Mouse (Mus musculus) thymus, postnatal 0 days (tissue): ENCODE results near the gene Cables2. TPM values are rescaled to one million over a fixed set of nuclear protein-coding genes. Genes with fewer than 3 reads are reported as not detected.
A peak's percentile ranks its signal among the peaks of the same experiment; 100 is the strongest.
"Not testable (repeated sequence)": the region's sequence is repeated elsewhere in the genome, so short reads cannot be mapped to it uniquely, and the experiment has no call there.

Experiments used
- DNase-seq: peaks from one replicate; pipeline ENCODE4 v3.0.0-alpha.2; 2015; ENCODE audit warnings: low spot score
- polyA plus RNA-seq: library from polyadenylated mRNA; unstranded; fragments of >200 nt; fragmentation: Nextera tagmentation; extraction: Ambion mirVana; gene quantifications from 2 replicates; pipeline ENCODE4 v1.2.1, GENCODE M21; 2015

Gene Cables2
- polyA plus RNA-seq, 1 experiment from 2014 or later, result 7.1 TPM

DNA sequence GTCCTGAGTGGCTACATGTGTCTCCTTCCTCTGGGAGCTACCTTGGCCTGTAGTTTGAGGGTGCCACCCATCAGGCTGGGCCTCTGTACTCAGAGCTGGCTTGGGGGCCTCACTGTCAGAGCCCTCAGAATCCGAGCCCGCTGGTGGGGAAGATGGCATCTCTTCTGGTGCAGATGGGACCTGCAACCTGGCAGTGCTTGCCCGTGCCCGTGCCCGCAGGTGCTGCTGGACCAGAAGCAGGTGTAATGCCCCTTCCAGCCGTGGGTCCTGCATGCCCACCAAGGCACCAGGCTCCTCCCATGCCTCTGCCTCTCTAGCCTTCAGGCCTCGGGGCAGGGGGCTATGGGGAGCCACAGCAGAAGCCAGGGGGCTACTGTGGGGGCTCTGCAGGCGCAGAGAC lies 6.0 kb upstream of the Cables2 start:
- DNase-seq, result no peak

DNA sequence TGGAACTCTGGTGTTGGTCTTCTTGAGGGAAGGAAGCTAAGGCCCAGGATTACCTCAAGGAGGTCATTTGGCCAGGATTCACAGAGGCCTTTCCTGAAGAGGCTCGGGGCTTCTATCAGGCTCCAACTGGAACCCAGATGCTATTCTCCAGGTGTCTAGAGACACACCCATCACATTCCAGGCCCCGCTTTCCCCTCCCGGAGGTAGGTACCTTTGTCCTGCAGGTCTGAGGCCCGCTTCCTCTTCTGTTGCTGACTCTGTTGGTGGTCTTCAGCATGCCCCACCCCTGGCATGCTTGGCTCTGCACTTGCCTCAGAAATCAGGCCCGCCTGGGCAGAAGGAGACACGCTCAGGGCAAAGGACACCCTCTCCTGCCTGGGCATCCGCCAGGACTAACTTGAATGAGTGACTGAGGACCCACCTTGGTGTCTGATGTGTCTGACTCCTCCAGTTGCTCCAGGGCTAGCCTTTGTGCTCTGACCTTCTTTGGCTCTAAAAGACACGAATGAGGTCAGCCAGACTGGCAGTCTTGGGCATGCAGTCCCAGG lies 4.6 kb upstream of the Cables2 start:
- no peak for DNase-seq

DNA sequence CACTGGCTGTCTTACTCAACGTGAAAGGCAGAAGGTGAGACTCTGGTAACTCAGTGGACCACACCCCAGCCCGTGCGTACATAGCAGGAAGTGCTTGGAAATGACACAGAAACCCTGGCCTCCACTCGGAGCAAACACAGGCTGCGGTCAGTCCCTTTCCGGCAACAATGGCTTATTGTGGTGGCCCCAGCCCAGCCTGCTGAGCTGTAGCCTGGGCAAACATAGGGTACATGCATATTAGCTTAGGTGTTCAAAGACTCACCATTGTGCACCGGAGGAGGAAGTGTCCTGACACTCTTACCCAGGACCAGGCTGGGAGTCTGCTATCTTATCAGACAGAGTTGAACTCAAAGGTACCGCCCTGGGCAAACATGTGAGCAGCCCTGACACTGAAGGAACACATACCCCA lies 3.6 kb upstream of the Cables2 start:
- DNase-seq, result peak; percentile 29

DNA sequence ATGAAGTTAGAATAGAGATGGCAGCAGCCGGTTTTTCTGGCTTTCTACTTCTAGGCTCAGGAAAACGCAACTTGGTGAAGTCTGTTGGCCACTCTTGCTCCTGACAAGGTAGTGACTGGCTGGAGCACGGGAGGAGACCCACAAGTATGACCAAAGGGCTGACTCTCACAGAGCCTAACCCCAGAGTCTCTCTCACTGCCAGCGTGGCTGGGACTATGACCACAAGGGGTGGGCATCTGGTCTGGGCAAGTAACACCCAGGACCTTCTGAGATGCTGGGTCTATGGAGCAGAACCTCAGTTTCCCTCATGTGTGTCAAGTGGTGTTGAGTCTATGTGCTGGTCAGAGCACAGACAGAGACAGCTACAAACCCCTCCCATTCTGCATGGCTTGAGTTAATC lies 3.1 kb upstream of the Cables2 start:
- DNase-seq, result no peak

DNA sequence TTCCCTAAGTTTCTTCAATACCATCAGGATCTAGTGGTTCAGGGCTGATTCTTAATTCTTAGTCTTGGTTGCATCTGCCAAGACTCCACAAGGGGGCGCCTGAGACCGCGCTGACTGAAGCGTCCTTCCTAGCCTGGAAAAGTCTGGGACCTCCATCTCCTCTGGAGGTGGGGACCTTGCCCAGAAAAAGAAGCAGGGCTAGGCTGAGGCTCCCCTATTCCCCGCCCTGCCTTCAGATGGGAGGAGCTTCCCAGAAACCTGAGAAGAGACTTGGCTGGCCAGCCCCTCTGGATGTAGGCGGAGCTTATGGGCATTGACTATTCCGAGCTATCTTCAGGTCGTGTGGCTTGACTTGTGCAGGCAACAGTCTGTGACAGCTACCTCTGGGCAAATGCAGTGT lies 2.5 kb upstream of the Cables2 start:
- DNase-seq, result peak; percentile 65

DNA sequence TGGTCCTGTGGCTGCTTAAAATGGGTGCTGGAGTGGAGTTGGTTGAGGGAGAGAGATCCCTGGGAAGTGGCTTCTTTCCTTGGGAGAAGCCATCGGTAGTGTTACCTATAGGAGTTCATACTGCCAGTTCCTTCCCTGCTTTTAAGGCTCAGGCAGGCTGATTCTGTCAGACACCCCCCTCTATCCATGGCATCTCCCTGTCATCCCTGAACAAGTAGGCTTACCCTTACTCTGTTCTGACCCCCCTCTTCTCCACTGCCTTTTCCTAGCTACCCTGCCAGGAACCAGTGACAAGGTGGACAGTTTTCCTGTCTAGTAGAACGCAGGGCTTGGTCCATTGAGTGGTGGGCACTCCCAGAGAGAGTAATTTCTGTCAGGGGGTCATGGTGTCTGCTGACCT lies 1.2 kb upstream of the Cables2 start:
- no peak for DNase-seq

DNA sequence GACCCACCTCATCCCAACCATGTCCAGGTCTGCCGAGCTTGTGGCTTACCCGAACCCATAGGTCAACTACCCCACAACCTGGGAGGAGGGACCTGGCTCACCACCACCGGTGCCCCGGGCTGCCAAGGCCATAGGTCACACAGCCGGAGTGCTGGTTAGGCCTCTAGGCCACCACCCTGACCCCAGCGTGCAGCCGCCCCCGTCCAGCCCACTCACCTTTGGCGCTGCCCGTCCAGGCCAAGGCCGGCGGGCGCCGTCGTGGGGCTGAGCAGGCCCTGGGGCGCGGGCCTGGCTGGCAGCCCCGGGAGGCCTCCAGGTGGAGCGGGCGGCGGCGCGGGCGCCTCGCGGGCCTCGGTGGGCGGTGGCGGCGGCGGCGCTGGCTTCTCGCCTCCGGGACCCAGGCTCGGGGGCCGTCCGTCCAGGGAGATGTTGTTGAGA lies 393 bp downstream of the Cables2 start:
- no peak for DNase-seq

DNA sequence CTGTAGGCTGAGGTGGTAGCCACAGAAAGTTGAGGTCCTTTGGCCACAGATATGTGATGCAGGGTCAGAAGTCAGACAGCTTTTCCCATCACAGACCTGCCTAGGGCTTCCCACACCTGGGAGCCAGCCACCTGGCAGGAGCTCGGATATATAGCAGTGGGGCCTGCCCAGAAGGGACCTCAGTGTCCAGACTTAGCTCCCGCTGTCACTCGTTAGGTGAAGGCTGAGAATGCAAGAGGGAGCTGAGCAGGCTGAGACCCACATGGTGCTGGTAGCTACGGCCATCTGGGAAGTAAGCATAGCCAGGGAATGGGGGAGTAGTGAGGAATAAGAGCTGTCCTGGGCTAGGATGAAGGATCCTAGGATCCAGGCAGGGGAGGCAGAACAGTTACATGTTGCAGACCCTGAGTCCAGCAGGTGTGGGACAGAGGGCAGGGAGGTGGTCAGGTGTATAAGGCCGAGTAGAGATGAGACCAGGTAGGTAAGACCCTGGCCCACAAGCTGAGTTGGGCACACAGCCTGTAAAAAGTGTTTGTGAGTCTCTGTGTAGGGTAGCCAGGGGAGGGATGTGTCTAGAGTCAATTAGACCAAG lies 1.4 kb downstream of the Cables2 start:
- DNase-seq, result no peak

DNA sequence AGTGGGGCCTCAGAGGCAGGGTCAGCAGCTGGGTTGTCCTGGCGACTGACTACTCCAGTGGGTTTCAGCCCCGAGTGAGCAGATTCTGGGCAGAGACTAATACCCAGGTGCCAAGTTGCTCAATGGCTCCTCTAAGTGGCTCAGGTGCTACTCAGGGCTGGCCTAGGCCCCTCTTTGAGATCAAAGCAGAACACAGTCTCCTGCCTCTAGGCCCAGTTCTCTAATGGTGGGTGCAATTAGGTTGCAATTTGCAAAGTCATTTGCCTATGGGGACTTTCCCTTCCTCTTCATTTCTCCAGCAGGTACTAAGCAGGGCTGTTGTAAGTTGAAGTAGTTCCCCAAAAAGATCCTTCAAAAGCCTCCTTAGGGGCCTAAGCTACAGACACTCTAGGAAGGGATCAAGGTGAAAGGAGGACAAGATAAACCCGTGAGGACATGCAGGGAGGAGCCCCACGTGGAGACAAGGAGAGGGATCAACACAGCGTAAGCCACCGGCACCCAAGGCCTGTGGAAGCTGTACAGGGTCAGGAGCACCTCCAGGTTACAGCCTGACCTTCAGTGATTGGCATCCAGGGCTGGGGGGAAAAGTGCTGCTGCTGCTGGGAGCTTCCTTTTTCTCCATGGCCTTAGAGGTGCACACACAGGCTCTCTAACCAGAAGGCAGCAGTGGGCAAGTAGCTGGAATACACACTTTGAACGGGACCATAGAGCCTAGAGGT lies 2.6 kb downstream of the Cables2 start:
- DNase-seq, result no peak

DNA sequence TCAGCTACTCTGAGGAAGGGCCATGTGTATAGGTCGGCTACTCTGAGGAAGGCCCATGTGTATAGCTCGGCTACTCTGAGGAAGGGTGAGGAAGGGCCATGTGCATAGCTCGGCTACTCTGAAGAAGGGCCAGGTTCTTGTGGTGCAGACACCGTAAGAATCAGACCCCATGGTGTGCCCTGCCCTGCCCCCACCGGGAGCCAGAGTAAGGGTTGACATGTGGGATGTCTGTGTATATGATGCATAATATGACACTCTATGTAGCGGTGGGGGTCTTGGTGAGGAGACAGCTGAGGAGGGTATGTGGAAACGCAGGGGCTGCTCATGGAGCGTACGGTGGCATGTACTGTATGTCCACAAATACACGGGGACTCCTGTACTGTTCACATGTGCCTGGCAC lies 4.0 kb downstream of the Cables2 start:
- DNase-seq, result no peak

DNA sequence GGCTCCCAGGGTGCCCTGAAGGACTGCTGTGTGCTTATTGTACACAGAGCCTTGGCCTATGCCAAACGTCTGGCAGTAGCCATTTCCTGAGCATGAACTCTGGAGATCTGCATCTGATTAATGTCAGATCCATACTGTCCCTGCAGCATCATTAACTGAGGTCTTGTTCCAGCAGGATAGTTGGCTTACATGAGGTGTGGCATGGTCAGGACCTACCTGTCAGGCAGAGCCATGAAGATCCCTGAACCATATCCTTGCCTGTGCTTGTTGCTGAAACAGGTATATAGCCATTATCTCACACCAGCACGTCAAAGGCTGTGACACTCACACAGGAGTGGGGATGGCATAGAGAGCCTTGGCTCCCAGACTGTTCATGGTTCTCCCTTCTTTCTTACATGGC lies 5.3 kb downstream of the Cables2 start:
- DNase-seq, result no peak

DNA sequence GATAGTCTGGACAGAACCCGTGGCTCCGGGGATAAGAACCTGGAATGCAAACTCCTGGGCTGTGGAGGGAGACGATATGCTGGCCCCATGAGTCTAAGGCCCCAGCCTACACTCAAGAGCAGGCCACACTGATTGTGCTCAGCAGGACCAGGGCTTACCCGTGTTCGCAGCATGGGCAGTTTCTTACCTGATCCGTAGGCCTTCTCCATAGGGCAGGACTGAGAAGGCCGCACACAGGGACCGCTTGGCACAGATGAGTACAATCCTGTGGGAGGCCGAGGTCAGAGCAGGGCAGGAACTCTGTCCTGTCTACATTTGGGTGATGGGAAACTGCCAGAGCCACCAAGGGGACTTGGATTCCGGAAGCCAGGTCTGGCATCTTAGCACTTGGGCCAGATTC lies 10.4 kb downstream of the Cables2 start:
- DNase-seq, result no peak

DNA sequence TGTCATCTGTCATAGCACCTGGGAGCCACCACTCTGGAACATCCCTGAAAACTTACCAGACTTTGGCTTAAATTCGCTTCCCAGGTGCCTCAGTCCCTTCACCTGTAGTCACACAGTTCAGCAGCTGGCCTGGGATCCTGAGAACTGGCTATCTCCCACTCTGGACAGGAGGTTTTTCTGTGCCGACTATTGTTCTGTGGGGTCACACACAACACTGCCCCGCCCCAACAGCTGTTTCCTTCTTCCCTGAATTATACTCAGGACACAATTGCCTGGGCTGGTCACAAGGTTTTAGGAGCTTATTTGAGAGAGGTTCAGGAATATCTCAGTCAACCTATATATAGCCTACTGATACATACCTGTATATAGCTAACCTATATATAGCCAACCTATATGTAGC lies 10.9 kb downstream of the Cables2 start:
- no peak for DNase-seq

DNA sequence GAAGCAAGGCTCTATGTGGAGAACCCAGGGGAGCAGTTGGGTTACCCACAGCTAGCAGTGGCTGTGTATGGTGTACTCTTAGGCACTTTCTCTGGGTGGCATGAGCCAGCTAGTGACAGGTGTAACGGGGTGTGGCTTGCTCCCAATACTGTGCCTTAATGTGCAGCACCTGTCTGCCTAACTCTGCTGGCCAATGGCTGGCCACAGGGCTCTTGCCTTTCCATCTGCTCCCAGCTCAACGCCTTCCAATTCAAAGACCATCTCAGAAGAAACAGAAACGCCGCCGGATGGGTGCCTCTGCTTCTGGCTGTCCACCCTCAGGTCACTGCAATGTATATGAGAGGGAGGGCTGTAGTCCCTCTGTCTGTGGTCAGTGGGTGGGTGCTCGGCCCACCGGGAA lies 11.4 kb downstream of the Cables2 start:
- no peak for DNase-seq

DNA sequence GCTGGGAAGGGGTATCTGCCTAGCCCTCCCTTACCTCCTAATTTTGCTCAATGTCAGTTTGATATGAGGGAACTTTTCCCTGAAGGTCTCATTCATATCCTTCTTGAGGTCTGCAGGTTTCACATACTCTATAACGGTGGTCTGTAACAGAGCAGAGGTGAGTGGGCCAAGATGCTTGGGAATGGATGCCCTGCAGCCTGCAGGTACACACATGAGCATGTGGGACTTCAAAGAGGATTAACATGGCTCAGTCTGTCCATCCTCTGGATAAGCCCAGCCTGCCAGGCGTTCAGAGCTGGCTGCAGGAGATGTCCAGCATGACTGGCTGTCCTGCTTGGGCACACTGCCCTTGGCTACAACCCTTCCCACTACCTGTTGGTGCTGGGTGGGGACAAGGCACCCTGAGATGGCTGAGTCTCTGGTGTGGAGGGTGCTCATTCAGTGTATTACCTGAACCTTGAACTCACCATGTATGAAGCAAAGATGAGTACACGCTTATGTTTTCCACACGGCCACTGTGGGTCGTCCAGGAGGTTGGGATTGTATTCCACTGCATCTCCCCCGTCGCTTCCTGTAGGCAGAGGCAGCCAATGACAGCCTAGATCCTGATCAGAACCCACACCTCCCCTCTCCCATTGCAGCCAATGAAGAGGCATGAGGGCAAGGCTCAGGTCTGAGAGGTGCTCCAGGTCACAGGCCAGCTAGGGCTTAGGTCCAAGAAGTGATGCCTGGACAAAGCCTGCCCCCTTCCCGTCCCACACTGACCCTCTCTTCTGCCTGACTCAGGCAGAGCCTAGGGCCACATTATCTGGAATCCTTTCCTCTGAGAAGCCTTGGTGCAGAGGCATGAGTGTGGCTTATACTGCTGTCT lies 12.5 kb downstream of the Cables2 start:
- no peak for DNase-seq

DNA sequence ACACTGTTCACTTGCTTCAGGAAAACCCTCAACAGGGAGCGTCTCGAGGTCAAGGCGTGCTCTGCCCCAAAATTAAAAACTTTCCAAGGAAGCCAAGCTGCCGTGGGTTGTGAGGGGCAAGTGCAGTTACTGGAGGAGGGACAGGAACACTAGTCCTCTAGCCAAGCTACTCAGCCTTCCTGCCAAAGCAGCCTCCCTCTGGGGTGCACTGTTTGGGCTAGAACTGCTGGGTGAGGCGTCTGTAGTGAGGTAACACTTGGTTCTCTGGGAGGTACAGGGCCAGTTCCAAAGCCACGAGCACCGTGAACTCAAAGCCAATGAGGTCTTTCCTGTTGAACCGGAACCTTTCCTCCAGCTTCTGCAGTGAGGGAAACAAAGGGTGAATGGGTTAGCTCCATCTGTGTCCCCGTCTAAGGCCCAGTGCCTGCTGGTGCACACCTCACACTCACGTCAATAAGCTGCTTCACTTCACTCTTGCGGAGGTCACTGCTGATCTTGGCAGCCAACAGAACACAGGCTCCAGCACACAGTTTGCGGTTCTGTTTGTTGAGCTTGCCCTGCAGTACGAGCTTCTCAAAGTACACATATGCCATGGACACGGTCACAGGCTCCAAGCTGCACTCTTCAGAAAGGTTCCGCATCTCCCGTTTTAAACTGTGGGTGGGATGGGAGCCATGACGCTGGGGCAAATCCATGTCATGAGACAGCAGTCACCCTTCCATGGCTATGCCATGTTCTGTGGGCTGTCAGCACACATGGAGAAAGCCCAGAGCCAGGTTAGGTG lies 13.3 kb downstream of the Cables2 start:
- DNase-seq, result not testable (repeated sequence)

DNA sequence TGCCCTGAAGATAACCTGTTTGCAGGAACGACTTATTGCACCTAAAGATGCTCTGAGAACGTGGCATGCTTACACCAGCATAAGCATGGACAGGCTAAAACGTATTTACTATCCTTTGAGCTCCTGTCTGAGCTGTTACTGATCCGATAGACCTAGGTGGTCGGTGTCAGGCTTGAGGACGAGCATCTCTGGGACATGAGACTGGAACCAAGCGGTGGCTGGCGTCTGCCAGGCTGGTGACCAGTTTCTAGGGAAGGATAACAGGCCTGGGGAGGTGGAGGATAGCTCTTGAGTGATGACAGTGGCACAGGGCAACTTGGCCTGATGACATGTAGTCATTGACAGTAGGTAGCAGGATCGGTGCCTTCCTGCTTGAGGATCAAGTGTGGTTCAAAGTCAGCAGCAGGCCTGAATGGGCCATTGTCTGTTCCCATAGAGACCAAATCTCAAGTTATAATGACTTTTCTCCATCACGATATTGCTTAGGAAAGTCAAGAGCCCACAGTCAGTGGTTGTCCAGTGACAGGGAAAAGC lies 14.3 kb downstream of the Cables2 start:
- not testable (repeated sequence) for DNase-seq

DNA sequence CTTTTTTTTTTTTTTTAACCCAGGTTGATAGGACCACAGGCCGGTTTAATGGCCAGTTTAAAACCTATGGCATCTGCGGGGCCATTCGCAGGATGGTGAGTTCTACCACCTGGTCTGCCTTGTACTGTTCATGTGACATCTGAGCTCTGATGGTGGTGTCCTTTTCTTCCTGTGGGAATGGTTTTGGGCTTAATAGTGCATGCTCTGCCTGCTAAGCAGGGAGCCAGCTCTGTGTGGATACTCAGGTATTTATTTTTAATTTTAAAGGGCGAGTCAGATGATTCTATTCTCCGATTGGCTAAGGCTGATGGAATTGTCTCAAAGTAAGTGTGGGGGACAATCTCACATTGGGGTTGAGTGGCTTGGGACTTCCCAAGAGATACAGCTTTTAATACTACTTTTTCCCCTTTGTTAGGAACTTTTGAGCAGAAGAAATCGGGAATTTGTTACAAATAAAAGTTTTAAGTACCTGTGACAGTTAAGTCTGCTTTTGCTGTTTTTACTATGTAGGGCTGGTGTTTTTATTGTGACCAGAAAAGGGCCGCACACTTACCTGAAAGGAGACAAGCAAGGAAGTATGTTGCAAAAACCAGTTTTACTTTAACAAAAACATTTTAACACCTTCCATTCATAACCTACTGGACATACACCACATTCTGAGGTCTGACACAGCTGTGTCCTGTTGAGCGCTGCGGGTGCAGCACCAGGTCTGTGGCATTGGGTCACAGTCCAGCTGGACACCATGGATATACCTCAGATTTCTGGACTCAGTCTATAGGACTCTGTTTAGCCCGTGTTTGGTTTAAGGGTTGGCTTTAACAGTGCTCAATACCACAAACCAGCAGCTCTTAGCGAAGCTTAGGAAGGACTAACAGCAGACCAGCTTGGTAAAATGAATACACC lies 15.1 kb downstream of the Cables2 start:
- no peak for DNase-seq

DNA sequence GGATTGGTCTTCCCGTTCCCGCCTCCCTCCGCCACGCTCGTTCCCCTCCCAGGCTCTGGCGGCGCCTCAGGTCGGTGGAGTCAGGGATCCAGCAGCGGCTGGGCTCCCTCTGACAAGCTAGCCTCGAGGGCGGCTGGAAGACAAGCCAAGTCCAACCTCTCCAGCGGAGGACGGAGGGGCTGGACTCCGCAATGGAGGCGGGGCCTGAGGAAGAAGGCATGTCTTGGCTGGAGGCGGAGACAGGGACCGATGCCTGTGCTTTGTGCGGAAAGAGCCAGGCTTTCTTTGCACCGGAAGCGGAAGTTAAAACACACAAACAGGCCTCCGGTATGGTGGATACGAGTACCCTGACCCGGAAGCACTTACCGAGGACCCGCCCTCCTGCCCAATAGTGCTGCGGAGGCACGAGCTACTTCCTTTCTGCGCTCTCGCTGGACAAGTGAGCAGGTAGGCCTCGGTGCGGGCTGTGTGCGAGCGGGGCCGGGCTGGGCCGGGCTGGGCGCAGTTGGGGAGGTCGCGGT lies 16.2 kb downstream of the Cables2 start, which contains the start of gene Rps21:
Gene Rps21, plus strand, starts transcription at position 377 of the 521 bp plus-strand sequence.
- peak; percentile 98 for DNase-seq
